29 mouse cellular contexts compared by ENCODE assay signal in the genomic region with DNA sequence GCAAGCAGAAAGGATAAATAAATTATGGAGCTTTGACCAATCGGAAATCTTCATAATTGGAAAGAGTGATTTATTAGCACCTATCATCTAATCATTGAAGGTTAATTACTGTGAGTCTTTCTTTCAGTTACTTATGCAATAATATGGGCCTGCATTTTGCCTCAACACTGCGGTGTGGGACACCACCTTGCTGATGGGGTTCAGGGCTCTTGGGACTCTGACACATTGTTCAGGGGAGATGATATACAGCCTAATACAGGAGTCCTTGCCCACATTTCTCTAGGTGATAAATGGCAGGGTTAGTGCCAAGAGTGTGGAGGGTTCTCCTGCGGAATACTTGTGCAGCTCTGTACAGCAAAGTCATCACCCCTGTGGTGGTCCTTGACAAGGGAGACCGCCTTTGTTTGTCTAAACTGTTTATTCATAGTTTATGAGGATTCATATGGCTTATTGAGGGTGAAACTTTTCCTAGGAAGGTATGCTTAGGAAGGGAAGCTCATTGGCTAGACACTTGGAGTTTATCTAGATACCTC.
DNase-seq lines count a peak whose midpoint lies in the region; ATAC-seq lines count a peak whose summit lies in the region.
"Had no signal": no experiment of that assay in that cellular context is flagged by ENCODE, and none has a peak within 500 bp of the region (broad histone marks: within the 10 kb centered on the region; RNA-seq: fewer than 3 reads in every experiment).

No protein-coding gene starts in this region.

- peak; percentile 63 for ATAC-seq in hindbrain, embryonic 11.5 days (ENCODE audit: low FRiP score)
- no peak for ATAC-seq in hindbrain, embryonic 14.5 days (ENCODE audit: low FRiP score)
- ATAC-seq in kidney, embryonic 15.5 days (replicated peaks; ENCODE audit: low FRiP score), result 0 out of 2 replicates have a peak, but pooled peaks have one; percentile 29
- ATAC-seq in neural tube, embryonic 11.5 days (ENCODE audit: insufficient read depth, low FRiP score, low TSS enrichment), result peak; percentile 51; the same call in 1 of the 2 replicates
- no peak for ATAC-seq in neural tube, embryonic 15.5 days (ENCODE audit: low FRiP score)
- ATAC-seq: activated CD4-positive, CD25-positive, alpha-beta regulatory T cell, adult 4 months; CD4-positive, CD25-positive, alpha-beta regulatory T cell, adult 4 months; forebrain, embryonic 14.5 days; Patski had no signal

- WGBS in hindbrain, embryonic 11.5 days, result 85% methylated on average over 4 of the region's 4 CpGs
- whole genome bisulfite sequencing in hindbrain, embryonic 14.5 days, result 79% methylated on average over 4 of the region's 4 CpGs
- 79% methylated on average over 4 of the region's 4 CpGs for WGBS in kidney, embryonic 15.5 days
- 76% methylated on average over 4 of the region's 4 CpGs for WGBS in neural tube, embryonic 11.5 days
- WGBS in neural tube, embryonic 15.5 days, result 82% methylated on average over 4 of the region's 4 CpGs

- H3K36me3 ChIP-seq in hindbrain, embryonic 11.5 days (ENCODE audit: control insufficient read depth, insufficient read depth, low read length), result no peaks in the 10 kb centered on the region
- H3K36me3 ChIP-seq in hindbrain, embryonic 14.5 days (replicated peaks; ENCODE audit: control insufficient read depth, insufficient read depth), result no peaks in the 10 kb centered on the region
- no peaks in the 10 kb centered on the region for H3K36me3 ChIP-seq in kidney, embryonic 15.5 days
- H3K36me3 ChIP-seq in neural tube, embryonic 11.5 days (ENCODE audit: control insufficient read depth, insufficient read depth, low read length), result no peaks in the 10 kb centered on the region
- H3K36me3 ChIP-seq in neural tube, embryonic 15.5 days, result no peaks in the 10 kb centered on the region
- H3K36me3 ChIP-seq: embryonic facial prominence, embryonic 13.5 days; embryonic facial prominence, embryonic 15.5 days; forebrain, embryonic 10.5 days; forebrain, embryonic 12.5 days; G1E had no signal

- H3K4me2 ChIP-seq in hindbrain, embryonic 11.5 days (replicated peaks; ENCODE audit: low read depth, low read length), result no peak overlapping the region
- no peak overlapping the region for H3K4me2 ChIP-seq in hindbrain, embryonic 14.5 days (replicated peaks)
- H3K4me2 ChIP-seq in kidney, embryonic 15.5 days, result no peak overlapping the region
- no peak overlapping the region for H3K4me2 ChIP-seq in neural tube, embryonic 11.5 days (ENCODE audit: low read depth)
- no peak overlapping the region for H3K4me2 ChIP-seq in neural tube, embryonic 15.5 days
- H3K4me2 ChIP-seq: embryonic facial prominence, embryonic 13.5 days; embryonic facial prominence, embryonic 15.5 days; forebrain, embryonic 12.5 days had no signal

- no peak overlapping the region for H3K9ac ChIP-seq in hindbrain, embryonic 11.5 days (ENCODE audit: low read depth, low read length)
- H3K9ac ChIP-seq in hindbrain, embryonic 14.5 days, result no peak overlapping the region
- H3K9ac ChIP-seq in kidney, embryonic 15.5 days, result no peak overlapping the region
- H3K9ac ChIP-seq in neural tube, embryonic 11.5 days (ENCODE audit: low read length), result no peak overlapping the region
- H3K9ac ChIP-seq in neural tube, embryonic 15.5 days (replicated peaks), result no peak overlapping the region
- H3K9ac ChIP-seq: embryonic facial prominence, embryonic 13.5 days; embryonic facial prominence, embryonic 15.5 days; forebrain, embryonic 12.5 days had no signal

- no peaks in the 10 kb centered on the region for H3K27me3 ChIP-seq in hindbrain, embryonic 11.5 days (ENCODE audit: control insufficient read depth, insufficient read depth, low read length)
- H3K27me3 ChIP-seq in hindbrain, embryonic 14.5 days (ENCODE audit: control insufficient read depth, insufficient read depth, low read length), result no peaks in the 10 kb centered on the region
- no peaks in the 10 kb centered on the region for H3K27me3 ChIP-seq in kidney, embryonic 15.5 days
- no peaks in the 10 kb centered on the region for H3K27me3 ChIP-seq in neural tube, embryonic 11.5 days (ENCODE audit: control insufficient read depth, insufficient read depth, low read length)
- no peaks in the 10 kb centered on the region for H3K27me3 ChIP-seq in neural tube, embryonic 15.5 days (replicated peaks)
- H3K27me3 ChIP-seq: CH12.LX; embryonic facial prominence, embryonic 13.5 days; embryonic facial prominence, embryonic 15.5 days; forebrain, embryonic 12.5 days; Patski had no signal

- no peak overlapping the region for H3K4me3 ChIP-seq in hindbrain, embryonic 11.5 days (ENCODE audit: low read depth, low read length)
- no peak overlapping the region for H3K4me3 ChIP-seq in hindbrain, embryonic 14.5 days (replicated peaks; ENCODE audit: low read length)
- no peak overlapping the region for H3K4me3 ChIP-seq in kidney, embryonic 15.5 days (replicated peaks)
- no peak overlapping the region for H3K4me3 ChIP-seq in neural tube, embryonic 11.5 days (ENCODE audit: low read depth, low read length)
- no peak overlapping the region for H3K4me3 ChIP-seq in neural tube, embryonic 15.5 days (replicated peaks)
- H3K4me3 ChIP-seq: embryonic facial prominence, embryonic 13.5 days; embryonic facial prominence, embryonic 15.5 days; erythroblast, embryonic 14.5 days; forebrain, embryonic 10.5 days; forebrain, embryonic 12.5 days had no signal

- DNase-seq in hindbrain, embryonic 11.5 days (ENCODE audit: low spot score), result no peak
- DNase-seq in hindbrain, embryonic 14.5 days (ENCODE audit: low spot score), result no peak
- no peak for DNase-seq in kidney, postnatal 4 days
- no peak for DNase-seq in neural tube, embryonic 11.5 days (ENCODE audit: low spot score)
- peak; percentile 4 for DNase-seq in mesoderm, embryonic 11.5 days (ENCODE audit: low read depth, low spot score)
- DNase-seq: adrenal gland, adult 8-10 months; adrenal gland, postnatal 14 days; adrenal gland, postnatal 36 days; B cell, adult 2 months; cerebellum, adult 11 months; cerebellum, adult 18-20 months; cerebellum, adult 8-10 months; cerebellum, adult 9-11 months; cerebellum, postnatal 14 days; cerebellum, postnatal 36 days; embryo, embryonic 11 days had no signal

- no peak overlapping the region for H3K27ac ChIP-seq in hindbrain, embryonic 11.5 days (ENCODE audit: low read depth, low read length)
- H3K27ac ChIP-seq in hindbrain, embryonic 14.5 days, result no peak overlapping the region
- H3K27ac ChIP-seq in kidney, embryonic 15.5 days, result no peak overlapping the region
- no peak overlapping the region for H3K27ac ChIP-seq in neural tube, embryonic 11.5 days (ENCODE audit: low read depth, low read length)
- H3K27ac ChIP-seq in neural tube, embryonic 15.5 days (replicated peaks), result no peak overlapping the region
- H3K27ac ChIP-seq: embryonic facial prominence, embryonic 13.5 days; embryonic facial prominence, embryonic 15.5 days; forebrain, embryonic 10.5 days; forebrain, embryonic 12.5 days had no signal

- H3K4me1 ChIP-seq in hindbrain, embryonic 11.5 days (replicated peaks; ENCODE audit: control insufficient read depth, insufficient read depth, low read length), result no peaks in the 10 kb centered on the region
- H3K4me1 ChIP-seq in hindbrain, embryonic 14.5 days (replicated peaks; ENCODE audit: control insufficient read depth, insufficient read depth, low read length), result no peaks in the 10 kb centered on the region
- H3K4me1 ChIP-seq in kidney, embryonic 15.5 days, result no peaks in the 10 kb centered on the region
- H3K4me1 ChIP-seq in neural tube, embryonic 11.5 days (ENCODE audit: control insufficient read depth, insufficient read depth, low read length), result no peaks in the 10 kb centered on the region
- no peaks in the 10 kb centered on the region for H3K4me1 ChIP-seq in neural tube, embryonic 15.5 days
- H3K4me1 ChIP-seq: embryonic facial prominence, embryonic 13.5 days; embryonic facial prominence, embryonic 15.5 days; forebrain, embryonic 10.5 days; forebrain, embryonic 12.5 days had no signal

- H3K9me3 ChIP-seq in hindbrain, embryonic 11.5 days (ENCODE audit: control insufficient read depth, low read length), result no peaks in the 10 kb centered on the region
- H3K9me3 ChIP-seq in hindbrain, embryonic 14.5 days (ENCODE audit: control insufficient read depth, low read length), result no peaks in the 10 kb centered on the region
- H3K9me3 ChIP-seq in kidney, embryonic 15.5 days (replicated peaks), result no peaks in the 10 kb centered on the region
- H3K9me3 ChIP-seq in neural tube, embryonic 11.5 days (ENCODE audit: control insufficient read depth, low read length), result no peaks in the 10 kb centered on the region
- no peaks in the 10 kb centered on the region for H3K9me3 ChIP-seq in neural tube, embryonic 15.5 days (replicated peaks)
- H3K9me3 ChIP-seq: embryonic facial prominence, embryonic 13.5 days; embryonic facial prominence, embryonic 15.5 days; forebrain, embryonic 10.5 days; forebrain, embryonic 12.5 days had no signal

Comparison
In these comparisons a context has a peak if more than half of its experiments do, and no peak if none do; other contexts are left out.
1. ATAC-seq: peak in hindbrain, embryonic 11.5 days (single experiment), kidney, embryonic 15.5 days (single experiment) and neural tube, embryonic 11.5 days (single experiment); none in hindbrain, embryonic 14.5 days (single experiment) and neural tube, embryonic 15.5 days (single experiment).